In the genomic region with DNA sequence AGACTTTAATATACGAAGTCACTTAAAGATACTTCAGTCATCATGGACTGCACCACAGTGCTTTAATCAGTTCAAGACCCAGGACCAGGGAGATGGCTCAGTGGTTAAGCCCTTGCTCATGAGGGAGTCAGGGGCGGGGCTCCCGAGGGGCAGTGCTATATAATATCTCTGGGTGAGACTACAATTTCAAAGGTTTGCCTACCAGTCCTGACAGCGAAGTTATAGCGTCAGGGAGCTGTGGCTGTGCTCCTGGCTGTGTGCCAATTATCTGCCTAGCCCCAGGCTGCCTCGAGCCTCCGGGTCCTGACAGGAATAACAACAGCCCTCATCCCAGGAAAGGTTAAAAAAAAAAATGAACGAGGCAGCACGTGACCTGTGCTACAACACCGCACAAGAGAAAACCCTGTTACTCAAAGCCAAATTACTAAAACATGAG, we compare ENCODE assay signal across 8 mouse cellular contexts. TPM values are rescaled to one million over a fixed set of nuclear protein-coding genes. Genes with fewer than 3 reads are reported as not detected.
A peak's percentile ranks its signal among the peaks of the same experiment; 100 is the strongest.
DNase-seq lines count a peak whose midpoint lies in the region; ATAC-seq and TF ChIP-seq lines count a peak whose summit lies in the region.

No protein-coding gene starts in this region.

- H3K9ac ChIP-seq in lung, embryonic 15.5 days, result no peak overlapping the region
- no peak overlapping the region for H3K9ac ChIP-seq in heart, embryonic 16.5 days (ENCODE audit: low read length)
- H3K9ac ChIP-seq in stomach, embryonic 14.5 days (replicated peaks; ENCODE audit: low read depth, low read length), result no peak overlapping the region

- no peak overlapping the region for H3K4me3 ChIP-seq in lung, embryonic 15.5 days
- H3K4me3 ChIP-seq in heart, embryonic 16.5 days (ENCODE audit: low read length), result no peak overlapping the region
- no peak overlapping the region for H3K4me3 ChIP-seq in limb, embryonic 10.5 days
- no peak overlapping the region for H3K4me3 ChIP-seq in stomach, embryonic 14.5 days (ENCODE audit: low read depth, low read length)
- H3K4me3 ChIP-seq in layer of hippocampus, adult 2 months, result no peak overlapping the region

- no peaks in the 10 kb centered on the region for H3K9me3 ChIP-seq in lung, embryonic 15.5 days
- H3K9me3 ChIP-seq in heart, embryonic 16.5 days (replicated peaks; ENCODE audit: control insufficient read depth, low read length), result no peaks in the 10 kb centered on the region
- no peaks in the 10 kb centered on the region for H3K9me3 ChIP-seq in limb, embryonic 10.5 days (replicated peaks)
- H3K9me3 ChIP-seq in stomach, embryonic 14.5 days (ENCODE audit: control insufficient read depth, low read depth, low read length), result no peaks in the 10 kb centered on the region

- no peaks in the 10 kb centered on the region for H3K36me3 ChIP-seq in lung, embryonic 15.5 days
- H3K36me3 ChIP-seq in heart, embryonic 16.5 days (ENCODE audit: control insufficient read depth, insufficient read depth), result no peaks in the 10 kb centered on the region
- no peaks in the 10 kb centered on the region for H3K36me3 ChIP-seq in limb, embryonic 10.5 days
- H3K36me3 ChIP-seq in stomach, embryonic 14.5 days (ENCODE audit: control insufficient read depth, insufficient read depth, low read length), result no peaks in the 10 kb centered on the region

- peaks cover 28% of the 10 kb centered on the region for H3K4me1 ChIP-seq in lung, embryonic 15.5 days
- peaks cover 18% of the 10 kb centered on the region for H3K4me1 ChIP-seq in heart, embryonic 16.5 days (ENCODE audit: control insufficient read depth, insufficient read depth, low read length)
- H3K4me1 ChIP-seq in limb, embryonic 10.5 days, result peaks cover 50% of the 10 kb centered on the region
- H3K4me1 ChIP-seq in stomach, embryonic 14.5 days (ENCODE audit: control insufficient read depth, insufficient read depth, low read length), result peaks cover 6% of the 10 kb centered on the region; the same call in 1 of the 2 replicates

- TF ChIP-seq CTCF in layer of hippocampus, adult 2 months (conservative IDR thresholded peaks at IDR 0.05), result no peak

- DNase-seq in lung, adult 18-20 months, result no peak
- peak; percentile 51 for DNase-seq in limb, embryonic 10.5 days (ENCODE audit: low spot score)
- DNase-seq in urinary bladder, postnatal 10 days (ENCODE audit: low spot score), result no peak
- DNase-seq in gastrocnemius, postnatal 10 days, result no peak
- DNase-seq in layer of hippocampus, adult 2 months (ENCODE audit: low spot score in 2 of 2), result no peak

- H3K27ac ChIP-seq in lung, embryonic 15.5 days, result 0 out of 2 replicates have a peak overlapping the region, but pooled peaks have one; percentile 3
- peak overlapping the region; percentile 38; the same call in 1 of the 2 replicates for H3K27ac ChIP-seq in heart, embryonic 16.5 days (ENCODE audit: low read length)
- H3K27ac ChIP-seq in limb, embryonic 10.5 days, result no peak overlapping the region
- H3K27ac ChIP-seq in stomach, embryonic 14.5 days (ENCODE audit: low read length), result no peak overlapping the region
- no peak overlapping the region for H3K27ac ChIP-seq in layer of hippocampus, adult 2 months

- no peak for ATAC-seq in lung, embryonic 15.5 days (ENCODE audit: borderline replicate concordance, extremely low read depth, low FRiP score, low TSS enrichment)
- peak; percentile 56; the same call in 1 of the 2 replicates for ATAC-seq in heart, embryonic 16.5 days (replicated peaks; ENCODE audit: extremely low read depth, insufficient read depth, low FRiP score)
- peak; percentile 38; the same call in 1 of the 2 replicates for ATAC-seq in stomach, embryonic 14.5 days (ENCODE audit: insufficient number of reproducible peaks, insufficient read depth, low FRiP score, low read depth)

- H3K27me3 ChIP-seq in lung, embryonic 15.5 days, result no peaks in the 10 kb centered on the region
- H3K27me3 ChIP-seq in heart, embryonic 16.5 days (ENCODE audit: control insufficient read depth, insufficient read depth, low read length), result no peaks in the 10 kb centered on the region
- H3K27me3 ChIP-seq in limb, embryonic 10.5 days (ENCODE audit: low read depth, poor library complexity, severe bottlenecking), result peaks cover 33% of the 10 kb centered on the region; the same call in 1 of the 2 replicates
- H3K27me3 ChIP-seq in stomach, embryonic 14.5 days (ENCODE audit: control insufficient read depth, insufficient read depth, low read length), result no peaks in the 10 kb centered on the region

- H3K4me2 ChIP-seq in lung, embryonic 15.5 days, result peak overlapping the region; percentile 11; the same call in 1 of the 2 replicates
- H3K4me2 ChIP-seq in heart, embryonic 16.5 days (ENCODE audit: low read depth, low read length), result peak overlapping the region; percentile 39; the same call in 1 of the 2 replicates
- no peak overlapping the region for H3K4me2 ChIP-seq in stomach, embryonic 14.5 days (replicated peaks; ENCODE audit: low read depth, low read length)

- 18% methylated on average over 10 of the region's 10 CpGs for WGBS in lung, embryonic 15.5 days
- WGBS in heart, embryonic 16.5 days, result 23% methylated on average over 10 of the region's 10 CpGs
- WGBS in limb, embryonic 10.5 days, result 42% methylated on average over 10 of the region's 10 CpGs
- WGBS in stomach, embryonic 14.5 days, result 29% methylated on average over 10 of the region's 10 CpGs

RNA-seq across cellular contexts. Expression of a gene that starts 24.7 kb away (rescaled TPM):
- 25.0 and 31.4 TPM in 2 replicates for polyA plus RNA-seq in lung, embryonic 15.5 days (2015; fragmentation: Nextera tagmentation; extraction: Ambion mirVana)
- polyA plus RNA-seq in heart, embryonic 16.5 days (2015; fragmentation: Nextera tagmentation; extraction: Ambion mirVana), result 8.7 and 10.1 TPM in 2 replicates
- polyA plus RNA-seq in limb, embryonic 10.5 days (2016; fragmentation: Nextera tagmentation; extraction: Ambion mirVana), result 11.3 and 13.5 TPM in 2 replicates
- 37.1 and 38.0 TPM in 2 replicates for polyA plus RNA-seq in stomach, embryonic 14.5 days (2014; fragmentation: Nextera tagmentation; extraction: Ambion mirVana)
- total RNA-seq in gastrocnemius, postnatal 10 days (2021), result 10 to 100 TPM in 1 of 2 experiments, 1 to 10 TPM in 1; 8.6 to 11.9 TPM
- total RNA-seq in layer of hippocampus, adult 2 months (2021), result 100 to 1,000 TPM; 409 to 447 TPM

Comparison
In these comparisons a context has a peak if more than half of its experiments do, and no peak if none do; other contexts are left out.
1. H3K27ac ChIP-seq: peak in lung, embryonic 15.5 days (single experiment) and heart, embryonic 16.5 days (single experiment); none in limb, embryonic 10.5 days (single experiment), stomach, embryonic 14.5 days (single experiment) and layer of hippocampus, adult 2 months (single experiment).